Mouse (Mus musculus) lung, embryonic 16.5 days (tissue): ENCODE measurements around the gene Ptpn11. TPM values are rescaled to one million over a fixed set of nuclear protein-coding genes. Genes with fewer than 3 reads are reported as not detected.

Experiments
- ATAC-seq: fragments of 200-750 bp; cut with Nextera tagmentation; 2 replicates; pipeline ENCODE4 v1.8.0; 2017; ENCODE audit warnings: low read depth, mild to moderate bottlenecking, moderate library complexity
- H3K27ac ChIP-seq: fragments of 300-500 bp; sonication (generic); 2 replicates; pipeline ENCODE4 v1.5.1; 2014; ENCODE audit warnings: mild to moderate bottlenecking, control low read depth, low read length
- H3K27me3 ChIP-seq: fragments of 300-500 bp; sonication (generic); 2 replicates; pipeline ENCODE4 v1.6.1; 2014; ENCODE audit warnings: low read depth, low read length, mixed read lengths; ENCODE audit not compliant: control insufficient read depth, insufficient read depth
- H3K36me3 ChIP-seq: fragments of 300-500 bp; sonication (generic); 2 replicates; pipeline ENCODE4 v1.6.1; 2014; ENCODE audit warnings: low read length; ENCODE audit not compliant: control insufficient read depth, insufficient read depth
- H3K4me1 ChIP-seq: fragments of 300-500 bp; sonication (generic); replicated peaks from 2 replicates; pipeline ENCODE4 v1.6.1; 2014; ENCODE audit warnings: low read length, mixed read lengths; ENCODE audit not compliant: control insufficient read depth, insufficient read depth
- H3K4me2 ChIP-seq: fragments of 300-500 bp; sonication (generic); 2 replicates; pipeline ENCODE4 v1.6.1; 2014; ENCODE audit warnings: low read depth, low read length, control low read depth
- H3K4me3 ChIP-seq: fragments of 300-500 bp; sonication (generic); 2 replicates; pipeline ENCODE4 v1.5.1; 2014; ENCODE audit warnings: mild to moderate bottlenecking, low read length, control low read depth
- H3K9ac ChIP-seq: fragments of 300-500 bp; sonication (generic); 2 replicates; pipeline ENCODE4 v1.6.1; 2014; ENCODE audit warnings: low read length, control low read depth
- H3K9me3 ChIP-seq: fragments of 300-500 bp; sonication (generic); 2 replicates; pipeline ENCODE4 v1.6.1; 2016; ENCODE audit warnings: low read length; ENCODE audit not compliant: control insufficient read depth
- whole genome bisulfite sequencing: fragments of 180-500 bp; shearing (Covaris S2); extraction: QIAGEN DNeasy Blood & Tissue Kit; methylation state at CpG from one replicate; pipeline ENCODE4 v1.1.7; 2014; 5-methylcytosine and 5-hydroxymethylcytosine counted together
- polyA plus RNA-seq: library from polyadenylated mRNA; unstranded; fragments of >200 nt; fragmentation: Nextera tagmentation; extraction: Ambion mirVana; gene quantifications from 2 replicates; pipeline ENCODE4 v1.2.1, GENCODE M21; 2015

The Ptpn11 gene
- polyA plus RNA-seq, 1 experiment from 2014 or later, result 18.0 TPM

DNA sequence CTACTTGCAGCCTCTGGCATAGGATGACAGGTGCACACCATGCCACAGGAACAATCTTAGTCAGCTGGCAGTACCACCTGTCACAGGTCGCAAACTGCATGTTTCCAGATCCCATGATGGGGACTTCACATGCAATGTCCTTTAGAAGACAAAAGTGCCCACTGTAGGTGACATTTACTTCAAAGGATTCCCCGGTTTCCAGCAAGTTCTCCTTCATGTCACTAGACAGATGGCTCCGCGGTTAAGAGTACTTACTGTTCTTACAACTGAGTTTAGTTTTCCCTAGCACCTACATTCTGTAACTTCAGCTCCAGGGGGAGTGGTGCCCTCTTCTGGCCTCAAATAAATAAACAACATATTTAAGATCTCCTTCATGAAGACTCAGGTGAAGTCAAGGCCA is 18.4 kb downstream of the Ptpn11 start:
- no peaks in the 10 kb centered on the region for H3K4me1 ChIP-seq
- no peak overlapping the region for H3K27ac ChIP-seq
- H3K4me2 ChIP-seq, result no peak overlapping the region
- 69% methylated on average over 4 of the region's 4 CpGs for WGBS
- H3K27me3 ChIP-seq, result no peaks in the 10 kb centered on the region
- H3K9me3 ChIP-seq, result no peaks in the 10 kb centered on the region
- no peak for ATAC-seq
- H3K36me3 ChIP-seq, result peaks cover 14% of the 10 kb centered on the region
- H3K9ac ChIP-seq, result no peak overlapping the region
- H3K4me3 ChIP-seq, result no peak overlapping the region

DNA sequence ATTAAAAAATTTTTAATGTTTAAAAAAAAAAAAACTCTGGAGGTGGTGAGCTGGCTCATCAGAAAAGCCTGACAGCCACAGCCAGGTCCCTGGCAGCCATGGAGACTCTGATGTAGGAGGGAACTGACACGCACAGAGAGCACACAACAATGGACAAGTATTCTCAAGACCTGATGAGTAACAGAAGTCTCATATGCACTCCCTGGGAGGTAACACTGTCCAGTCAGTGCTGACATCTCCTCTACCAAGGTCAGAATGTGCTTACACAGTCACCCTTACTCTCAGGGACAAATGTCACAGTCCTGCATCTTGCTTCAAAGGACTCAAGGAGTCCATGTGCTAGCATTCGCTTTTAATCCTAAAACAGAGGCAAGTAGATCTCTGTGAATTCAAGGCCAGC is 21.6 kb downstream of the Ptpn11 start:
- no peak overlapping the region for H3K4me3 ChIP-seq
- peaks cover 23% of the 10 kb centered on the region for H3K36me3 ChIP-seq
- no peak overlapping the region for H3K4me2 ChIP-seq
- H3K9me3 ChIP-seq, result no peaks in the 10 kb centered on the region
- WGBS, result 93% methylated on average over 2 of the region's 2 CpGs
- H3K9ac ChIP-seq, result no peak overlapping the region
- no peaks in the 10 kb centered on the region for H3K27me3 ChIP-seq
- no peaks in the 10 kb centered on the region for H3K4me1 ChIP-seq
- ATAC-seq, result no peak
- no peak overlapping the region for H3K27ac ChIP-seq

DNA sequence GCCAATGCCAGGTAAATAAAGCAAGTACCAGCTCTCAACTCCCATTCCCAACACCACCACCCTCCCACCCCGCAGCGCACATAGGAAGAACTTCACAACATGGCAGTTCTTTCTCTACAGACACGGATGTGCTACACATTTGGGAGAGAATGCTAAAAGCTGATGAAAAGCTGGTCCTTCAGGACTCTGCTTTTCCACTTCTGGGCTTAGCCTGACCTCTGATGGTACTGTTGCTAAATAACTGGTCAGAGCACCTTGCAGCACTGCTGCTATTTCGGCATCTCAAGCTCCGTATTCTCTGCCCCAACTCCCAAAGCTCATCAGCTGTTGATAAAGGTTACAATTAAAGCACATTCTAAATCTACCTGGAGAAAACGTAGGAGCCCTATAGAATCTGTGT is 24.3 kb downstream of the Ptpn11 start:
- ATAC-seq, result no peak
- Histone ChIP-seq H3K4me3 (no peak overlapping the region), H3K4me1 (no peaks in the 10 kb centered on the region), H3K36me3 (peaks cover 44% of the 10 kb centered on the region), H3K9me3 (no peaks in the 10 kb centered on the region), H3K27me3 (no peaks in the 10 kb centered on the region), H3K27ac (no peak overlapping the region), H3K4me2 (no peak overlapping the region), H3K9ac (no peak overlapping the region)
- WGBS, result 93% methylated on average over 6 of the region's 6 CpGs

DNA sequence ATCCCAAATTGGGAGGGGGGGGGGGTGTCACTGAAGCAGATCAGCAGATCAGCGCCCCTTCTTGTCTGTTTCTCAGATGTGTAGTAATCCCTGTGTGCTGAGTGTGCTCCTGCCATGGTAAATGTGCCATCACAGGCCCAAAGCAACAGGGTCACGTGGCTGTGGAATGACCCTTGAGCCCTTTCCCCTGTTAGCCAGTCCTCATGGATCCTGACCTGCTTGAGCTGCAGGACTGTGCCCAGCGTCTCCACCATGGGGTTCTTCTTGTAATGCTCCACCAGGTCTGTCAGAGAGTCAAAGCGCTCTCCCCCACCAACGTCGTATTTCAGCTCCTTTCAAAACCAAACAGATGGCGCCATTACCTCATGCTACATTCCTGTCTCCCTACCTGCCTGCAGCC is 28.3 kb downstream of the Ptpn11 start:
- no peak for ATAC-seq
- WGBS, result 88% methylated on average over 7 of the region's 7 CpGs

DNA sequence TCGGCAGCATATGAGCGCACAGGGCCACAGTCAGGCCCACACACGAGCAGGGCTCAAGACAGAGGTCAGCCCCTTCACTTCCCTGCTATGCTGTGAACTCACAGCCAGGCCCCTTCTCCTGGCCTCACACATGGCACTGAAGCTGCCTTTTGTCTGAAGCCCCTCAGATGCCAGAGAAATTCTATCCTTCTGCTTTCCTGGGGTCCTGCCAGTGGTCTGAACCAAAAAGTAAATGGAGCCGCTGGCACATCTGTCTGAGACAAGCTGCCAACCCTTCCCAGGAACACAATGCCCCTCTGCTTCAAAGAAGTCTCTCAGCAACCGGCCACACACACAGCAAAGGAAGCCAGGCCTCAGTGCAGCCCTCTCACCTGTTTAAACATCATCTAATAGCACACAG is 28.9 kb downstream of the Ptpn11 start:
- H3K9me3 ChIP-seq, result no peaks in the 10 kb centered on the region
- no peak overlapping the region for H3K4me3 ChIP-seq
- H3K36me3 ChIP-seq, result peaks cover 54% of the 10 kb centered on the region
- H3K4me2 ChIP-seq, result no peak overlapping the region
- H3K27me3 ChIP-seq, result no peaks in the 10 kb centered on the region
- 86% methylated on average over 5 of the region's 5 CpGs for WGBS
- H3K9ac ChIP-seq, result no peak overlapping the region
- no peaks in the 10 kb centered on the region for H3K4me1 ChIP-seq
- no peak overlapping the region for H3K27ac ChIP-seq
- no peak for ATAC-seq

More for the DNA sequence above, 28.3 kb downstream of the Ptpn11 start:
- Histone ChIP-seq H3K4me3 (no peak overlapping the region), H3K36me3 (peaks cover 51% of the 10 kb centered on the region), H3K27me3 (no peaks in the 10 kb centered on the region), H3K9ac (no peak overlapping the region), H3K27ac (no peak overlapping the region), H3K9me3 (no peaks in the 10 kb centered on the region), H3K4me1 (no peaks in the 10 kb centered on the region), H3K4me2 (no peak overlapping the region)

DNA sequence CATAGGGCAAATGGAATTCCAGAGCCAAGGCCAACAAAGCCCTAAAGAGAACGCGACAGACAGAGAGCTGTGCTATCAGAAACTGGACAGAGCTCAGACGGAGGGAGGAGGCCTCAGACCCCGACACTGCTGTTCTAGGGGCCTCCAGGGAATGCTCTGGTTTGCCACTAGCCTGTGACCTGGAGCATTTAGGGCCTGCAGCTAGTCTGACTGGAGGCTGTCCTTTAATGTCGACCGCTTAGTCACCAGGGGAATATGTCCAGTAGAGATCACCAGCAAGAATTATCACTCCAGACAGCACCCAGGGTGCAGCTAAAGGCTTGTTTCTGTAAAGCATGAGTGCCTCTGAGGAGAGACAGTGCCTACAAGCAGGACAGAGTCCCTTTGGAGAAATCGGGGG is 32.2 kb downstream of the Ptpn11 start:
- Histone ChIP-seq H3K4me3 (no peak overlapping the region), H3K9me3 (no peaks in the 10 kb centered on the region), H3K4me2 (no peak overlapping the region), H3K27me3 (no peaks in the 10 kb centered on the region), H3K9ac (no peak overlapping the region), H3K4me1 (no peaks in the 10 kb centered on the region), H3K36me3 (peaks cover 42% of the 10 kb centered on the region), H3K27ac (no peak overlapping the region)
- 92% methylated on average over 7 of the region's 7 CpGs for WGBS
- no peak for ATAC-seq

DNA sequence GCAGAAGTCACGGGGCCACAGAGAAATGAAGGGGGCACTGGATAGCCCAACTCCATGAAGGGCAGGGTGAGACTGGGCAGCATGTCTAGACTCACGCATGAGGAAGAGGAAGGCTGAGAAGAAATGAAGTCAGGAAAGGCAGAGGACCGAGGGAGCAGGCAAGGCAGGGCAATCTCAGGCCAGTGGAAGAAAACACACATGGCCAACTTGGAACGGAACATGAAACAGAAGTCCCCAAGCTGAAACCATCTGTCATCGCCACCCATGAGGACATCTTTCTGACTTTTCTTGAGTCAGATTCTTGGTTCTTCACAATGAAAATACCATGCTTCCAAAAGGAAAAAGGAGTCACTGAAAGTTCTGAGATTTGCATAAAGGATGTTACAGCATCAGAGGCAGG is 33.7 kb downstream of the Ptpn11 start:
- 93% methylated on average over 5 of the region's 5 CpGs for WGBS
- Histone ChIP-seq H3K36me3 (peaks cover 34% of the 10 kb centered on the region), H3K27ac (no peak overlapping the region), H3K9ac (no peak overlapping the region), H3K4me3 (no peak overlapping the region), H3K9me3 (no peaks in the 10 kb centered on the region), H3K27me3 (no peaks in the 10 kb centered on the region), H3K4me2 (no peak overlapping the region), H3K4me1 (no peaks in the 10 kb centered on the region)
- ATAC-seq, result no peak

DNA sequence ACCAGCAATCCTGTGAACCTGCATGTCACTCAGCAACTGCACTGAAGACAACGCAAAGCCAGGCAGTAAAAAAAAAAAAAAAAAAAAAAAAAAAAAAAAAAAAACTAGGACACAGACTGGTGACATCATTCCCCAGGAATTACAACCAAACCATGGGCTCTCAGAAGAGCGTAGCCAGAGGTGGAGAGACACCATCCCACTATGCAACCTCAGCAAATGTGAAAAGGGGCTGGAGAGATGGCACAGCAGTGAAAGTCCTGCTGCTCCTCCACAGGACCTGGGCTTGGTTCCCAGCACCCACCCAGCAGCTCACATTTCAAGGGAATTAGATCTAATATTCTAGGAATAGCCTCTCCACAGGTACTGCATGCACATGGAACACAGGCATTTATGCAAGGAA is 34.2 kb downstream of the Ptpn11 start:
- H3K4me2 ChIP-seq, result no peak overlapping the region
- ATAC-seq, result no peak
- H3K4me1 ChIP-seq, result no peaks in the 10 kb centered on the region
- H3K4me3 ChIP-seq, result no peak overlapping the region
- H3K9me3 ChIP-seq, result no peaks in the 10 kb centered on the region
- H3K27ac ChIP-seq, result no peak overlapping the region
- WGBS, result 47% methylated on average over 2 of the region's 2 CpGs
- H3K27me3 ChIP-seq, result no peaks in the 10 kb centered on the region
- H3K36me3 ChIP-seq, result peaks cover 36% of the 10 kb centered on the region
- H3K9ac ChIP-seq, result no peak overlapping the region

DNA sequence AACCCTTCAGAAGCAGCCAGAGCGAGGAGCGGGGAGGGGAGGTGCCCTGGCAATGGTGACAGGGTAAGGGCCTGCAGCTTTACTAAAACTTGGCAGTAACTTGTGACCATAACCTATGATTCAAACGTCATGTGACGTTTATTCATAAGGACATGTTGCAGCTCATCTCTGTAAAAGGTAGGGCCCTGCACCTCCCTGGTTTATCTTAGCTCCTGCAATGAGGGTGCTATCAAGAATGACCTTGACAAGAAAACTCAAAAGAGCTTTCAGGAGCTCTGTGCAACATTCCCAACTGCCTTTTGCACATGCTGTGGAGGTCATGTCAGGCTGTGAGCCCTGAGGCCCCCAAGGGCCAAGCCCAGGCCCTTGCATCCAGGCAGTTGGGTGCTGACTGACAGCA is 35.1 kb downstream of the Ptpn11 start:
- H3K9me3 ChIP-seq, result no peaks in the 10 kb centered on the region
- H3K36me3 ChIP-seq, result peaks cover 27% of the 10 kb centered on the region
- no peak overlapping the region for H3K27ac ChIP-seq
- no peak for ATAC-seq
- no peak overlapping the region for H3K9ac ChIP-seq
- no peaks in the 10 kb centered on the region for H3K27me3 ChIP-seq
- 93% methylated on average over 4 of the region's 4 CpGs for WGBS
- H3K4me2 ChIP-seq, result no peak overlapping the region
- no peak overlapping the region for H3K4me3 ChIP-seq
- no peaks in the 10 kb centered on the region for H3K4me1 ChIP-seq

DNA sequence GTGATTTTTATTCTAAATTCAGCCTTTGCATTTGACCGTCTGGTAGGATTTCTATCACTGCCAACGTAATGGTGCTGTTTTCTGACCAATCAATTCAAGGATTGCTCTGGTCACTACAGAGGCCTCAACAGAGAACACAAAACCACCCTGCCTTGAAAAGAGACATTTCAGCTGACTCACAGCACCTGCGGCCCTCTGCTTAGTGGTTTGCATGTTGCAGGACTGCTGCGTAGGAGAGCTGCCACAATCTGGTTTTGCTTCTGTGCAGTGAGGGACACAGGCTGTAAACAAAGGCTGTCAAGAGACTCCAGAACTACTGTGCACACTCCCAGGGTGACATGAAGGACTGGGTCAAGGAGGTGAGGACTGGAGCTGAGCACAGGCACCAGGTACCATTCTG is 40.5 kb downstream of the Ptpn11 start:
- no peak overlapping the region for H3K27ac ChIP-seq
- no peak for ATAC-seq
- H3K4me3 ChIP-seq, result no peak overlapping the region
- no peak overlapping the region for H3K9ac ChIP-seq
- no peak overlapping the region for H3K4me2 ChIP-seq
- H3K4me1 ChIP-seq, result no peaks in the 10 kb centered on the region
- no peaks in the 10 kb centered on the region for H3K27me3 ChIP-seq
- H3K9me3 ChIP-seq, result no peaks in the 10 kb centered on the region
- H3K36me3 ChIP-seq, result peaks cover 29% of the 10 kb centered on the region
- WGBS, result 86% methylated on average over 4 of the region's 4 CpGs
